Mouse (Mus musculus) adrenal gland, postnatal 25 days (tissue): ENCODE data around the gene Klhdc7b. TPM values are rescaled to one million over a fixed set of nuclear protein-coding genes. Genes with fewer than 3 reads are reported as not detected.

Source experiments
- DNase-seq: peaks from one replicate; pipeline ENCODE4 v3.0.0; 2021; ENCODE audit warnings: mixed read lengths
- long read RNA-seq: library from polyadenylated mRNA; stranded (forward); transcript quantifications from one replicate; pipeline ENCODE4 v2.0.0, GENCODE M21; 2021
- total RNA-seq: library from RNA; stranded (reverse); gene quantifications from 2 replicates; pipeline ENCODE4 v1.2.3, GENCODE M21; 2021

Gene Klhdc7b
- total RNA-seq, result not detected in 2 replicates
- long read RNA-seq, result 0 reads

DNA sequence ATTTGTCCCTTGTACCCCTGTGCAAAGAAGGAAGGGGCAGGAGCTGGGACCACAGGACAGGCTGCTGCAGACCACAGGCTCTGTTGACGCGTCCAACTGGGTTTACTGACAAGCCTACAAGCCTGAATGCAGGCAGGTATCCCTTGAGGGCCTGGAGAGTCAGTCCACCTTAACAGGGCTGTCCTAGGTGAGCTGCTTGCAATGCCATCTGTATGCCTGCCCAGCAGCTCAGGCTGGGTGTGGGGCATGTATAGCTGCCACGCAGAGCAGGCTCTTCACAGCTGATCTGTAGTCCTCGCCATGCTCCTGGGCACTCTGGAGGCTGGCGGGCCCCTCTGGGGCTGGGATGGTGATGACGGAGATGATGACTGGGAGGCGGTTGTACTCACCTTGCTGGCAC lies at the start of gene Klhdc7b:
Klhdc7b (plus strand) TSS at position 301 of the 400 bp plus-strand sequence.
- no peak for DNase-seq

DNA sequence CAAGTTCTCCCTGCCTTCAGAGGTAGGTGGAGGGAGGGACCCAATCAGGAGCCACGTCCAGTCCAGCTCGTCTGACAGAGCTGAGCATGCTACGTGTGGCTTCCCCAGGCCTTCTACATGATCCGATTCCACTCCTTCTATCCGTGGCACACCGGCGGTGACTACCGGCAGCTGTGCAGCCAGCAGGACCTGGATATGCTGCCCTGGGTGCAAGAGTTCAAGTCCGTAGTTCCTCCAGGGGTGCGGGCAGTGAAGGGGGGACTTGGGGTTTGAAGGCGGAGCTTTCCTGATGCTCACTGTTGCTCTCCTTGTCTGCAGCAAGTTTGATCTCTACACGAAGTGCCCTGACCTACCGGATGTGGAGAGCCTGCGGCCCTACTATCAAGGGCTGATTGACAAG lies 48.3 kb upstream of the Klhdc7b start:
- DNase-seq, result no peak

DNA sequence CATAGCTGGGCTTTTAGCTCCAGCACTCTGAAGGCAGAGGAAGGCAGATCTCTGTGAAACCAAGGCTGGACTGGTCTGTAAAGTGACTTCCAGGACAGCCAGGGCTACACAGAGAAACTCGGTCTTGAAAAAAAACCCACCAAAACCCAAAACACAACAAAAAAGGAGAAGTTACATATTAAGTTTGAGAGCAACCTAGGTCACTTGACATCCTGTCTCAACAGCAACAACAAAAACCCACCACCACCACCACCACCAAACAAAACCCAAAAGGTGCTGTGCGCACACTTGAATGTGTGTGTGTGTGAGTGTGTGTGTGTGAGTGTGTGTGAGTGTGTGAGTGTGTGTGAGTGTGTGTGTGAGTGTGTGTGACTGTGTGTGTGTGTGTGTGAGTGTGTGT lies 45.0 kb upstream of the Klhdc7b start:
- DNase-seq, result no peak

DNA sequence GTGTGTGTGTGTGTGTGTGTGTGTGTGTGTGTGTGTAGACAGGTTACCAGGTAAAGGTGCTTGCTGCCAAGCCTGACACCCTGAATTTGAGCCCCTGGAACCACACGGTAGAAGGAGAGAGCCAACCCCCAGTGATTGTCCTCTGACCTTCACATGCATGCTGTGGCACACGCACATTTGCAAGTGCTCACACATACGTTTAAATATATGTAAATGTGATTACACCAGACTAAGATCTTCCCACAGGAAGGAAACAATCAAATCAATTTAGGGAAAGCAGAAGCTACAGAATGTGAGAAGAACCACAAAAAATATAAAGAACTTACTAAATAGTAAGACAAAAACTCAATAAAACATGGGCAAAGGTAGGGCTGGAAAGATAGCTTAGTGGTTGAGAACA lies 44.6 kb upstream of the Klhdc7b start:
- DNase-seq, result no peak

DNA sequence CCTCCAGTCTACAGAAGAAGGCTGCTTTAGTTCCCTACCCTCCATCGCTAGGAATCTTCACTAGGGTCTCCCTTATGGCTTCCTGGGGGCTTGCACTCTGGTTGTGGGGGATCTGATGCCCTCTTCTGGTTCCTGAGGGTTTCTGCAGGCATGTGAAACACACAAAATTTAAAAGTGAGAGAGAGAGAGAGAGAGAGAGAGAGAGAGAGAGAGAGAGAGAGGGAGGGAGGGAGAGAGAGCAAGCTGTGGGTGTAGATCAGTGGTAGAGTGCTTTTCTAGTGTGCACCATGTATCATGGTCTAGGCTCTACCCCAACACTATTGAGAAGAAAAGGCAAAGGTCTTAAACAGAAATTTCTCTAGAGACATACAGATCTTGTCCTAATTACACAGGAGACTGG lies 43.0 kb upstream of the Klhdc7b start:
- DNase-seq, result no peak

DNA sequence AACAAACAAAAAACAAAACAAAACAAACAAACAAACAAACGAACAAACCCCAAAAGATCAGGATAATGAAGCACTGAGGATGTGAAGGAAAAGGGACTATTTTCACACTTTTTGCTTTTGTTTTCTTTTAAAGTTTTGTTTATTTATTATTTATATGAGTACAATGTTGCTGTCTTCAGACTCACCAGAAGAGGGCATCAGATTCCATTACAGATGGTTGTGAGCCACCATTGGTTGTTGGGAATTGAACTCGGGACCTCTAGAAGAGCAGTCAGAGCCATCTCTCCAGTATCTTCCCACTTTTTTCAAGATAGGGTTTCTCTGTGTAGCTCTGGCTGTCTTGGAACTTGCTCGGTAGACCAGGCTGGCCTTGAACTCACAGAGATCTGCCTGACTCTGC lies 41.4 kb upstream of the Klhdc7b start:
- no peak for DNase-seq

DNA sequence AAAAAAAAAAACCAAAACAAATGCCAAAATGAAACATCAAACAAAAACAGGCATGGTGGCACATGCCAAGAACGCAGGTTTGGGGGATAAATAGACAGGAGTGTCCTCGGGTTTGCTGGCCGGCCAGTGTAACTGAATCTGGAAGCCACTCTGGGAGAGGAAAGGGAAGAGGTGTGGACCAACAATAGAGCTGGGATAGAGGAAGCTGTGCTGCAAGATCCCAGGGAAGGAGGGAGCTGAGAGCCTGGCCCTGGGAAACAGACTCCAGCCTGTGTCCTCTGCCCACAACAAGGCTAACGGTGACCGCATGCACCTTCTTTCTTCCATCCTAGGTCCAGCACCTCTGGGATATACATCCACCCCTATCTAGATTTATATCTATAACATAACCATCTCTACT lies 34.3 kb upstream of the Klhdc7b start:
- no peak for DNase-seq

DNA sequence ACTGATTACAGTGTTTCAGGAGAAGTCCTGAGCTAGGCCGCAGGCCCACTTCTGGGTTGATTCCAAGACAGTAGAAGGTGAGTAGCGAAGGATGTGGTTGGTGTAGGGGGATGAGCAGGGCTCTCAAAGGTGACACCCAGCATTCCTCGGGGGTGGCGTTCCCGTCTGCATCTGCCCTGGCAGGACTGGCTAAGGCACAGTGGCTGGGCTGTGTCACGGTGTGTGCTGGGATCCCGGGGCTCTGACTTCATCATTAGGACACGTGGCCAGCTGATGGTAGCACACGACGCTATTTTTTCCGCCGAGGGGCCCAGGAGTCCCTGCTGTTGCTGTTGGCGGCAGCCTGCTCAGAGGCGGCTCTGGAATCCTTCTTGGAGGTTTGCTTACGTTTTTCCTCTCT lies 33.4 kb upstream of the Klhdc7b start:
- no peak for DNase-seq

DNA sequence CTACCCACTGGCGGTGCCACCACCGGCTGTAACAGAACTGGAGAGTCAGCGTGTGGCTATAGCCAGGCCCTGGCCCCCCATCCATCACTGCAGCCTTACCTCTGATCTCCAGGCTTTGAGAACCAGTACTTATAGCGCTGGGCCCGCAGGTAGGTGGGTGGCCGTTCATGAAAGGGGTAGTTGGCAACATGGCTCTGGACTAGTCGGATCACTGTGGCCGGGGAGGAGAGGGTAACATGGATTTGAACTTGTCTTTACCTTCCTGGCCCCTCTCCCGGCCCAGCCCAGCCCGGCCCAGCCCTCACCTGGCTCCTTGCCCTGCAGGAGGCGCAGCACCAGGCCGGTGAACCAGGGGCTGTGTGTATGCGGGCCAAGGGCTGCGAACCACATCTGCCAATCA lies 32.7 kb upstream of the Klhdc7b start:
- no peak for DNase-seq

DNA sequence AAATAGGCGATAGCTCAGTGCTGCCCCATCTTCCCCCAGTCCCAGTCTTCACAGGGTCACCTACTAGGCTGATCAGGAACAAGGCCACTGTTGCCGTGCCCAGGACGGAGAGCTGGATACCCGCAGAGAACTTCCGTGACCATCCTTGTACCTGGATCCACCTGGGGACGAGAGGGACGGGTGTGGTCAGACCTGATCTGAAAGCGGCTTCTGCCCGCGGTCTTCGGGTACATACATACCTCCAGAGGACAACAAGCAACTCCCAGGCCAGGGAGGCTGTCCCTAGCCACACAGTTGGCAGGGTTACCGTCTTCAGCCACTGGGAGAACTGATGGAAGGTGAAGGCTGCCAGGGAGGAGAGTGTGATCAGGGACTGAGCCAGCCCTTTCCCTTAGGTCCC lies 31.9 kb upstream of the Klhdc7b start:
- no peak for DNase-seq

DNA sequence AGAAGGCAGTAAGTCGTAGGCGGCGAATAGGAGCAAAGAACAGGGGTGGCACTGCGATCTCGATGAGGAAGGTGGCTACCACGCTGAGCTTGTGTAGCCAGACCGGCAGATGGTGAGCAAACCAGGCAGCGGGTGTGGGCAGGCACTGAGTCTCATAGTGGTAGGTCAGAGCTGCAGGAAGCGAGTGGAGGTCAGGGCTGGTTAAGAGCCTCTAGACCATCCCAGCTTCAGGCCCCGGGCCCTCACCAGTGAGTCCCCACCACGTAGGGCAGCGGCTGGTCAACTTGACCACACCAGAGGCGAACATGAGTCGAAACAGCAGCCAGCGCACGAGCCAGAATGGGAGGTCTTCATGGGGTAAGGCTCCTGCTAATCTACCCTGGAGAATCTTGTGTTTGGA lies 30.9 kb upstream of the Klhdc7b start:
- no peak for DNase-seq

DNA sequence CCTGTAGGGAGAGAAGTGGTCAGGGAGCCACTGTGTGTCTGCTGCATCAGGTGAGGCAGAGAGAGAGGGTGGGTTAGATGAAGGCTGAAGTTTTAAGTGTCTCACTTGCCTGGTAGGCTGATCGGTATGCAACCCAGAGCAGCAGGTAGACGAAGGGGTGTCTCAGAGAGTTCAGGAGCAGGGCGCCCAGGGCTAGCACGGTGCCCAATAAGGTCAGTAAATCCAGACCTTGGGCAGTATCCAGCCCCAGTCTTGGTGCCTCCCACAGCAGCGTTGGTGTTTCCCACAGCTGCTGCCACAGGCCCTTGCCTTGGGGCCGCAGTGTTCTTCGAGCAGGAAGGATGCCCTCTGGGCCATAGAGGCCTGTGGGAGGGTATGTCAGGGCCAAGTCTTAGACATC lies 30.3 kb upstream of the Klhdc7b start:
- DNase-seq, result no peak

DNA sequence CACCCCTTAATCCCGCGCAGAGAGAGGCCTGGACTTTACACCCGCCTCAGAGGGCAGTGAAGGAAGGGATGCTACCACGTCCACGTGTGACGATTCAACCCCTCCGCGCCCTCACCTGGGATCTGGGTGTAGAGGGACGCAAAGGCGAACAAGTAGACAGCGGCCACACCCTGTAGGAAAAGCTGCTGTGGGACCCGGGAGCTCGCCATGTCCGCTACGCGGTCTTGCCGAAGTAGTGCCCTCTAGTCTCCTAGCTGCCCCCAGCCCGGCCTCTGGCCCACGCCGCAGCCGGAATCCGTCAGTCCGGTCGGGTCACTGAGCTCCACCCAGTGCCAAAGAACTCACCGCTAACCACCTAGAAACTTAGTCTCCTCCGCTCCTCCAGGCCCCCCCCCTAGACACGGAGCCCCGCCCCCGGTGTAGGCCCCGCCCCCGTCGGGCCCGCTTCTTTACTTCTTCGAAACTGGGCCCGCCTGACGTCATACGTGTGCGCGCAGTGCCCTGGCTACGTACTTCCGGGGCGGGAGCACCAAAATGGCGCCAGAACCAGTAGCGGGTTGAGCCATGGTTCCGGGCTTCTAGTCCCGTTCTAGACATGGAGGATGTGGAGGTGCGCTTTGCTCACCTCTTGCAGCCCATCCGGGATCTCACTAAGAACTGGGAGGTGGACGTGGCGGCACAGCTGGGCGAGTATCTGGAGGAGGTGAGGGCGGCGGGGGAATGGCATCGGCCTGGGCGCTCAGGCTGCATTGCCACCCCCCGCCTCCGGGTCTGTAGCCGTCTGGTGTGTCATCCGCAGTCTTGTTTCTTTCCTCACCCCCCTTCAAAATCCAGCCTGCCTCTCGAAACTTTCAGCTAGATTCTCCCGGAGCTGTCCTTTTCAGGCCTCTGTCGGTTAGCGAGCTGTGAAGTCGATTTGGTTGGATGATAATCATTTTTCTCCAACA lies 29.2 kb upstream of the Klhdc7b start, which contains the start of the genes Lmf2 and Ncaph2:
Lmf2 (minus strand) TSS at position 419 of the 947 bp plus-strand sequence.
Ncaph2 (plus strand) TSS at position 479 of the 947 bp plus-strand sequence.
- peak; percentile 97 for DNase-seq

DNA sequence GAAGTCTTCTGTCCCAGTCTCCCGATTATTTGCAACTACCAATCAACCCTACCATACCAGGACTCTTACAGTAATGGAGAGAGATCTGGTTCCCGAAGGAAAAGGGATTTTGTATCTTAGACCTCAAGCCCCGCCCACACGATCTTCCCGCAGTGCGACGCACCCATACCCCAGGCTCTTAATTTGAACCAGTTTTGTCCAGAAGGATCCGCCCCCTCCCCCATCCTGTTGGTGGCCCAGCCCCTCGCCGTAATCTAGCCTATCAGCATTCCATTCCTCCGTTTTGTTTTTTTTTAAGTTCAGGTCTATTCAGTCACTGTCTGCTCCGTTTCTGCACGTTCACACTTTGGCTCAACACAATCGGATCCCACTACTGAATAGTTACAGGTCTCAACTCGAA lies 28.3 kb upstream of the Klhdc7b start:
- peak; percentile 73 for DNase-seq

DNA sequence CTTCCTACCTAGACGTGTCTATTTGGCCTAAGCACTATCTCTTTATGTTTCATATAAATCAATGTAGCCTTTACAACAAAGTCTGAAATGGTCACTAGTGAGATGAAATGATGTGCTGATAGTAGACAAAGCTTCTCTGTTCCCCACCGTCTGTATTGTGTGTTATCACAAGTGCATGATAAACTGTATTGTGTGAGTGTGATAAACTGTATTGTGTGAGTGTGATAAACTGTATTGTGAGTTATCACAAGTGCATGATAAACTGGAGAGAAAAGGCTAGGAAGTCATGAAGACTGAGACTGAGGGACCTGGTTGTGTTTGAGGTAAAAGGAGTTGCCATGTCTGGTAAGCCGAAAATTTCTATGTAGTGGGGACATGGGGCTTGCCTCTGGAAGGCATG lies 25.9 kb upstream of the Klhdc7b start:
- DNase-seq, result no peak

DNA sequence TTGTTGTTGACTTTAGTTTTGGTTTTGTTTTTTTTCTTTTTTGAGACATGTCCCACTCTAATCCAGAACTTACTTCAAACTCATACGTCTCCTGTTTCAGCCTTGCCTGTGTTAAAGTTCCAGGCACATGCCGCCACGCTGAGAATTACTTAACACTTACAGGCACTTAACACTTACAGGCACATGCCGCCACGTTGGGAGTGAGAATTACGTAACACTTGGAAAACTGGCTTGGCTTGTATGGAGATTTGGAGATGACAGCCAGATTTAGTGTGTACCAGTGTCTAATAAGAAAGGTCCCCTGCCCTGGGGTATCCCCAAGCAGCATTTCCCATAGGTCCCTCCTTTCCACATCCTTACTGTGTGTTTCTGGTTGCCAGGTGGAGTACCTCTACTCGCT lies 21.7 kb upstream of the Klhdc7b start:
- no peak for DNase-seq

DNA sequence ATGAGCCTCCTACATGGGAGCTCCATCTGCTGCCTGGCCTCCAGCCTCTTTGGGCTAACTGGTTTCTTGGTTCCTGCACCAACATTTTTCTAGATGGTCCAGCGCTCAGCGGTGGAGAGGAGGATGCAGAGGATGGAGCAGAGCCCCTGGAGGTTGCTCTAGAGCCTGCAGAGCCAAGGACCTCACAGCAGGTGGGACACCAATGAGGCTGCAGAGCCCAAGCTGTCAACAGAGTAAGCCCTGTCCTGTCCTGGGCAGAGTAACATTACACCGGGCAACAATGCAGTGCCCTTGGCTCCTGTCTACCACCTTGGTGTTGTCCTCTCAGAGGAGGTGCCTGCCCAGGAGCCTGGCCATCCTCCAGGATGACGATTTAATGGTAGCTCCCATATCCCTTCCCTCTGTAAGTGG lies 19.6 kb upstream of the Klhdc7b start:
- no peak for DNase-seq

DNA sequence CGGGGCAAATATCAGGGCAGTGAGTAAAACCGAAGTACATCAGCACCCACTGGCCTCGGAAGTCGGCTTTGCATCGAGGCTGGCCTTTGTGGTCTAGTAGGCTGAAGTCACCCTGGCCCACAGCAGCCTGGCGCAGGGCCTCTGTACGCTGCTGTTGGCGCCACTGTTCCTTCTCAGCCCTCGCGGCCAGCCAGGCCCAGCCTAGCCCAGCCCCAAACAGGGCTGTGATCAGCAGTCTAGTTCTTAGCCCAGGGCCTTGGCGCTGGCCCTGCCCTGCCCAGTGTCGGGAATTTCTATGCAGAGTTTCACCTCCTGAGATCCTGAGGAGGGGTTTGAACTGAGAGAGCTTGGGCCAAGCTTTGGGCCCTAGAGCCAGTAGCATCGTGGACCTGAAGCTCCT lies 12.6 kb upstream of the Klhdc7b start:
- DNase-seq, result no peak

DNA sequence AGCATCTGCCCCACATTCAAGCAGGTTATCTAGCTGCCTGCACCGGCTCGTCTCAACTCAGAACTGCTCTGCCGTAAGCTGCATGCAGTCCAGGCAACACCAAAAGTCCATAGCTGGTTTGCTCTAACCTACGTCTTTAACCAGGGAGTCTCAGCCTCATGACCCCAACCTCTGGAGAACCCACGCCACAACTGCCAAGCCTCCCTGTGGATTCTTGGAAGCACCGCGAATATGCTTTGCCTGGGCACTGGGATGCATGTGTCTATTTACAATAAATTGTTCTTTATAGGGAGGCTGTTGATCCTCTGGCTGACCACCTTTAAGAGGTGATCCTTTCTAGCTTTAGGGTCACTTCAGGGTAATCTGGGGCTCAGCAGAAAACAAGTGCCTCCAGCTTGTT lies 12.2 kb upstream of the Klhdc7b start:
- no peak for DNase-seq

DNA sequence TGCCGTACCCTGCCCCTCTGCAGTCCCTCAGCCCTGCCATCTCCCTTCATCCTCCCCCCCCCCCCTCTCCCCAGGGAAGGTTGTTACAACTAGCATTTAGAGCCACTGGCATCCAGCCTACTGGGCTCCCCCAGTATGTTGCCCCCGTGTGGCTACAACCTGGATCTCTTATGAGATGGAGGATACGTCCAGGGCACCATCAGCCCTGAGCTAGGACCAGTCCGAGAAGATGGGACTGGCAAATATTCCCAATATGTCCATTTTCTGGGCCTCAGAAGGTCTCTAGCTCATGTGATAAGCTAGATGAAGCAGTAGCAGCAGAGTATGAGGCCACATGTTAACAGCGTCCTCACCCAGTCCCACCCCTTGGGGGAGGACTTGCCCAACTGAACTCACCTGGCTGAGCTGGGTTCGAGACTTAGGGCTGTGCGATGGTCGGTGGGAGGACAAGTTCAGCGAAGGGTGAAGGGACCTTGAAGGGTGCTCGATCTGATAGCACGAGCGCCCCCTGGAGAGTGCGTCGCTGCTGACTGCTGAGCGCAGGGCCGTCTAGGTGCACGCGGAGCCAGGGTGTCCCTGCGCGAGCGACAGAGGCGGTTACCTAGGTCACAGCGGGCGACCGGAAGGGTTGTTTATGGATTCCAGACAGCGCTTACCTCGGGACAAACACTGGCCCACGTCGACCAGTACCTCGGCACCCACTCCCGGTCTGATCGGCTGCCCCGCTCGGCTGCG lies 11.5 kb upstream of the Klhdc7b start:
- peak; percentile 87 for DNase-seq

DNA sequence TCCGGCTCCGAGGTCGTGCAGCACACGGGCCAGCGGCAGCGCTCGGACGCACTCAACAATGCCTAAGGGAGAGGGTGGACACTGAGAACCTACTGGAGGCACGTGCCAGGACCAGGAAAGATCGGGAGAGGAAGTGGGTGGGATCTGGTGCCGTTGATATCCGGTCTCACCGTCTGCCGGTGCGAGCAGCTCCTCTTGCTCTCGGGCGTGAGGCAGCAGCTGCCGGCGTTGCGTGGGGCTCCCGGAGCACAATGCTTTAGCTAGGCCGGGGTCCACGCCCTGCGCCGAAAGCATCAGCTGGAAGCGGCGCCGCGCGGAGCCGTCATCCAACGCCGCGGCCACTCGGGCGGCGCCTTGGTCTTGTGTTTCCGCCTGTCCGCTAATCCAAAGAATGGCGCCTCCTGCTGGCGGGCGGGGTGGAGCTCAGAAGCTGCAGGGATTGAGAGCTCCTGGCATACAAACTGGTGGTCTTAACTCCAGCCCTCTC lies 10.9 kb upstream of the Klhdc7b start, which contains the start of gene Sco2:
Sco2 (minus strand) TSS at position 85 of the 487 bp plus-strand sequence.
- peak; percentile 95 for DNase-seq

DNA sequence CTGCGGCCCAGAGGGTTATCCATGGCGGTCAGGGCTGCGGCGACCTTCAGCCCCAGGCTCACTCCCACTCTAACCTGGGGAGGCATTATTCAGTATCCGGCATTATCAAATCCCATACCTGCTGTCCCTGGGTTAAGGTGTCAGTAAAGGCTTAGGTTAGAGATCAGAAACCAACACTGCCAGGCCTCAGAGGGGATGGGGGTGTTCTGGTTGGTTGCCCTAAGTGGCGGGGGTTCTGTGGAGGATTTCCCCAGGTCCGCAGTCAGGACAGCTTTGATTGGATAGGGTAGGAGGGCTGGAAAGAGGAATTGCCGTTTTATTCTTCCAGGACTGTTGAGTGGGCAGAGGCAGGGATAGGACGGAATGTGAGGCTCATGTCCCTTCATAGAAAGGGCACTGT lies 10.4 kb upstream of the Klhdc7b start:
- no peak for DNase-seq
